Mouse (Mus musculus) liver, embryonic 16.5 days (tissue): ENCODE measurements around the gene Map3k3. TPM values are rescaled to one million over a fixed set of nuclear protein-coding genes. Genes with fewer than 3 reads are reported as not detected.
"Not testable (repeated sequence)": the region's sequence is repeated elsewhere in the genome, so short reads cannot be mapped to it uniquely, and the experiment has no call there.

Experiments
- ATAC-seq: fragments of 200-750 bp; cut with Nextera tagmentation; 2 replicates; pipeline ENCODE4 v1.8.0; 2017; ENCODE audit warnings: low read depth, mild to moderate bottlenecking, moderate number of reproducible peaks, moderate library complexity
- H3K27ac ChIP-seq: fragments of 300-500 bp; sonication (generic); 2 replicates; pipeline ENCODE4 v1.5.1; 2014; ENCODE audit warnings: mild to moderate bottlenecking, low read length
- H3K27me3 ChIP-seq: fragments of 300-500 bp; sonication (generic); 2 replicates; pipeline ENCODE4 v1.6.1; 2014; ENCODE audit warnings: low read depth, low read length, mixed read lengths; ENCODE audit not compliant: control insufficient read depth, insufficient read depth
- H3K36me3 ChIP-seq: fragments of 300-500 bp; sonication (generic); 2 replicates; pipeline ENCODE4 v1.6.1; 2014; ENCODE audit warnings: mild to moderate bottlenecking; ENCODE audit not compliant: control insufficient read depth, insufficient read depth
- H3K4me1 ChIP-seq: fragments of 300-500 bp; sonication (generic); 2 replicates; pipeline ENCODE4 v1.6.1; 2014; ENCODE audit warnings: low read depth, low read length, mixed read lengths; ENCODE audit not compliant: control insufficient read depth
- H3K4me2 ChIP-seq: fragments of 300-500 bp; sonication (generic); 2 replicates; pipeline ENCODE4 v1.6.1; 2014; ENCODE audit warnings: low read depth, low read length, mixed read lengths
- H3K4me3 ChIP-seq: fragments of 300-500 bp; sonication (generic); 2 replicates; pipeline ENCODE4 v1.5.1; 2014; ENCODE audit warnings: low read depth, mild to moderate bottlenecking, low read length
- H3K9ac ChIP-seq: fragments of 300-500 bp; sonication (generic); 2 replicates; pipeline ENCODE4 v1.6.1; 2014; ENCODE audit warnings: low read depth, low read length
- H3K9me3 ChIP-seq: fragments of 300-500 bp; sonication (generic); replicated peaks from 2 replicates; pipeline ENCODE4 v1.6.1; 2016; ENCODE audit warnings: low read length; ENCODE audit not compliant: control insufficient read depth
- WGBS: fragments of 180-500 bp; shearing (Covaris S2); extraction: QIAGEN DNeasy Blood & Tissue Kit; methylation state at CpG from one replicate; pipeline ENCODE4 v1.1.7; 2014; ENCODE audit not compliant: insufficient replicate concordance; 5-methylcytosine and 5-hydroxymethylcytosine counted together
- polyA plus RNA-seq: library from polyadenylated mRNA; unstranded; fragments of >200 nt; fragmentation: Nextera tagmentation; extraction: Ambion mirVana; gene quantifications from 2 replicates; pipeline ENCODE4 v1.2.1, GENCODE M21; 2015

The Map3k3 gene
- polyA plus RNA-seq, 1 experiment from 2014 or later = 3.6 TPM

DNA sequence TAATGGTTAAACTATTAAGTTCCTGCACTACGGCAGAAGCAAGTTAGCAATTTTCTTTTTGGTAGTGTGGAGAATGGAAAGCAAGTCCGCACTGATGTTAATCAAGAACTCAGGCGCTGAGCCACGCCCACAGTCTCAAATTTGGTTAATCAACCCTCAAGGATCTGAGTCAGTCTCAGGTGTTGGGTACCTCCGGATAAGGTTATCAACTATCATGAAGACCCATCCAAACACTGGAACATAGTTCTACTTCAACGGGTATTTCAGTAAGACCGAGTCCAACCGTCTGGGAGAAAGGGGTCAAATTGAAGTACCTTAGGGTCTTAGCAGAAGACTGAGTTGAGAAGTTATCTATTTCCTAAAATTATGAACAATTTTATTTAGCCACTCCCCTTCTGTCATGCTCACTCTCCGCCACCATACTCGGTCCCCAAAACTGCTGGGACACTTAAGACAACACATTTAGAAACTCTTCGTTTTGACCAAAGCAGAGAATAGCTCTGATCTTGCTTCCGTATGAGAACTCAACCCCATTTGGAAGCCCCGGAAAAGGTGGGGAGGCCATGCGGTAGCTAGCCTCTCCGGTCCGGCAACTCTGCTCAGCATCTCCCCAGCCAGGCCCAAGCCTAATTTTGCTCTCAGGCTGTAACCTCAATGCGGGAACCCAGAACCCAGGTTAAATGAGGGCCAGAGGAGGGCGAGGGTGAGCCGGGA lies 108.4 kb downstream of the Map3k3 start:
- peak; percentile 31 for ATAC-seq
- Histone ChIP-seq H3K4me2 (peak overlapping the region; percentile 90), H3K36me3 (peaks cover 3% of the 10 kb centered on the region), H3K27ac (peak overlapping the region; percentile 95), H3K9ac (peak overlapping the region; percentile 85), H3K27me3 (no peaks in the 10 kb centered on the region), H3K4me1 (peaks cover 22% of the 10 kb centered on the region), H3K4me3 (peak overlapping the region; percentile 81), H3K9me3 (no peaks in the 10 kb centered on the region)
- 3% methylated on average over 19 of the region's 19 CpGs for WGBS

DNA sequence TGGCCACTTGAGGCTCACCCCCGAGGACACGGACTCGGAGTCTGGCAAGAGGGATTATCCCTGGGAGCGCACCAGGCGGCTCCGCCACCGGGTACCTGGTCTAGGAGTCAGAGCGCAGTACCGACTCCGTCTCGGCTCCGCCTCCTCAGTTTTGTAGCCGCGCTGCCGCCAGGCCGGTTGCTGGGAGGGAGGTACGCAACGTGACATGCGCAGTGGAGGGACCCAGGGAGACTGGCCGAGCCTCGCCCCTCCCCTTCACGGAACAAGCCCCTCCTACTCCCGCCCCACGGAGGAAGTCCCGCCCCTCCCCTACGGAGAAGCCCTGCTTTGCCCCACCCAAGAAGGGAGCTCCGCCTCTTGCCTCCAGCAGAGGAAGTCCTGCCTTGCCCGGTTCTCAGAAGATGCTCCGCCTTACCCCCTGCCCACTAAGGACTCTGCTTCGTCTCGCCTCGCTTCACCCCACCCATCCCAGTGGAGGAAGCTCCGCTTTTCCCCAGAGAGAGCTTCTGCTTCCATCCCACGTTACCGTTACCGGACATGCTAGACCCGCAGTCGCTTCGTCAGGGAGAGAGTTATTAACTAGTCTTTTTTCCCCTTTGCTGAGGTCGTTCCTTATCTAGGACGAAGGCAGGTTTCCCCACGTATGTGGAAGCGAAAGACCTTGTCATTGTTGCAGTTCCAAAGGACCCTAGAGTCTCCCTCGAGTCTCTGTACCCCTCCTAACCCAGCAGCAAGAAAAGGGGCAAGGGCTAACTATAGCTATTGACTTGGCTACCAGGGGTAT lies 109.2 kb downstream of the Map3k3 start:
- no peaks in the 10 kb centered on the region for H3K9me3 ChIP-seq
- under 1% methylated on average over 44 of the region's 44 CpGs for WGBS
- H3K4me3 ChIP-seq = peak overlapping the region; percentile 81
- H3K27me3 ChIP-seq = no peaks in the 10 kb centered on the region
- peak overlapping the region; percentile 85 for H3K9ac ChIP-seq
- peaks cover 28% of the 10 kb centered on the region for H3K4me1 ChIP-seq
- ATAC-seq = peak; percentile 95
- peak overlapping the region; percentile 95 for H3K27ac ChIP-seq
- peaks cover 10% of the 10 kb centered on the region for H3K36me3 ChIP-seq
- H3K4me2 ChIP-seq = peak overlapping the region; percentile 90

DNA sequence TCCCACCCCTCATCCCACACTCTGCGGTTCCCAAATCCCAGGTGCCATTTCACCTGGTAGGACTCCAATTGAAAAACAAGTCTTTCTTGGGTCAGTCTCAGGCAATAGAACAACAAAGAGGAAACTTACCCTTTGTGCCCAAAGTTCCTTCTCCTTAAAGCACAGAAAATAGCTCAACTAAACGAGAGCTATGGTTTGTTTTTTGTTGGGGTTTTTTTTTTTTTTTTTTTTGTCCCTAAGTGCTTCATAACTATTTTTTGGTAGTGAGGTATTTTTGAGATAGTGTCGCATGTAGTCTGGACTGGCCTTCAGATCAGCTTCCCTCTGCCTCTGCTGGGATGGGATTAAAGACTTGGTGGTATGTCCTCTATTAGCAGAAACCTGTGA lies 109.7 kb downstream of the Map3k3 start:
- no peak for ATAC-seq
- H3K27me3 ChIP-seq = no peaks in the 10 kb centered on the region
- H3K9me3 ChIP-seq = no peaks in the 10 kb centered on the region
- peak overlapping the region; percentile 93 for H3K27ac ChIP-seq
- H3K36me3 ChIP-seq = peaks cover 10% of the 10 kb centered on the region
- H3K4me3 ChIP-seq = peak overlapping the region; percentile 81
- H3K4me2 ChIP-seq = peak overlapping the region; percentile 86
- WGBS = 33% methylated on average over 3 of the region's 3 CpGs
- peaks cover 31% of the 10 kb centered on the region for H3K4me1 ChIP-seq
- peak overlapping the region; percentile 83 for H3K9ac ChIP-seq

DNA sequence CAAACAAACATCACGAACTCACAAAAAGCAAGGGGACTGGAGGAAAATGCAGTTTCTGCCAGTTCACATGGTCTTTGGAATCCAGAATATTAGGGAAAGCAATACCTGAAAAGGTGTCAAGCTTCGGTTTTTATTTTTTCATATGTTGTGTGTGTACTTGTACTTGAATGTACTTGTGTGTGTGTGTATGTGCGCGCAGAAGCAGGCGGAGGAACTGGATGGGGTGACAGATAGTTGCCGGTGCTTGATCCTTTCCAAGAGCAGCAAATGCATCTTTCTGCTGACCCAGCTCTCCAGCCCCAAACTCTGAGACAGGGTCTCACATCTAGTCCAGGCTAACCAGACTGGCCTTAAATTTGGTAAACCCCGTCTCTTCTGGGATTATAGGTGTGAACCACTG lies 110.5 kb downstream of the Map3k3 start:
- Histone ChIP-seq H3K9ac (no peak overlapping the region), H3K27ac (no peak overlapping the region), H3K27me3 (no peaks in the 10 kb centered on the region), H3K4me3 (no peak overlapping the region), H3K4me2 (no peak overlapping the region), H3K4me1 (peaks cover 31% of the 10 kb centered on the region), H3K36me3 (peaks cover 10% of the 10 kb centered on the region), H3K9me3 (no peaks in the 10 kb centered on the region)
- no peak for ATAC-seq
- 85% methylated on average over 7 of the region's 7 CpGs for WGBS

DNA sequence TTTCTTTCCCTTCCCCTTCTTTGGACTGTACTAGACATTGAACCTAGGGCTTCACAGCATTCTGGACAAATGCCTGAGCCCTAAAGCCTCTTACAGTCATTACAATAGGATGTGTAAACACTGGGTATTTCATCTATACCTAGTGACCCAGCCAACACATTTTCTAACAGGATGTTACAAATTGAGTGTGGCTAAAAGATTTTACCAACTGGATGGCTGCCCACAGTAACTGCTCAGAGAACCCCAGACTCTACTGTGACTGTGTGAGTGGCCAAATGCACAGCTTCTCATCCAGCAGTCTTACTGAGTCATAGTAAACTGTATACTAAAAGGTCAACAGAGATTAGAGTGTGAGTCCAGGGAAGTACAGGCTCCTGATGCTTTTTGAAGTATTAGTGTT lies 110.9 kb downstream of the Map3k3 start:
- no peak for ATAC-seq
- no peak overlapping the region for H3K4me3 ChIP-seq
- H3K36me3 ChIP-seq = peaks cover 10% of the 10 kb centered on the region
- H3K9me3 ChIP-seq = no peaks in the 10 kb centered on the region
- no peak overlapping the region for H3K9ac ChIP-seq
- H3K4me2 ChIP-seq = no peak overlapping the region
- no peak overlapping the region; the same call in 1 of the 2 replicates for H3K27ac ChIP-seq
- H3K4me1 ChIP-seq = peaks cover 31% of the 10 kb centered on the region
- H3K27me3 ChIP-seq = no peaks in the 10 kb centered on the region

DNA sequence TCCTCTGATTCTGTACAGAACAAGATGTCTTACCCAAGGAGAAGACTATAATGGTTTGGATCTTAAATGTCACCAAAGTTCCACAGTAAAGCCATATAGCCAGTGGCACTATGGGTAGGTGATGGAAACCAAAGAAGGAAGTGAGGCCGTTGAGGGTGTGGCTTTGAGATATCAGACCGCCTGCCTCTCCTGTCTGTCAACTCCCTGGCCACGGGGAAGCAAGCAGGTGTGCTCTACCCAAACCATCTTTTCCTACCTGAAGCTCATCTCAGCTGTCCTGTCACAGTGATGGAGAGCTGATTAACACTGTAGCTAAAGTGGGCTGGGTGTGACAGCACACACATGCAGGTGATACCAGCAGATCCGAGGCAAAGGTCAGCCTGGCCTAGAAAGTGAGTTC lies 113.9 kb downstream of the Map3k3 start:
- no peak for ATAC-seq
- Histone ChIP-seq H3K27me3 (no peaks in the 10 kb centered on the region), H3K9ac (no peak overlapping the region), H3K27ac (no peak overlapping the region), H3K9me3 (no peaks in the 10 kb centered on the region), H3K4me1 (peaks cover 30% of the 10 kb centered on the region), H3K4me3 (no peak overlapping the region), H3K36me3 (peaks cover 16% of the 10 kb centered on the region), H3K4me2 (no peak overlapping the region)
- WGBS = 41% methylated on average over 4 of the region's 4 CpGs

DNA sequence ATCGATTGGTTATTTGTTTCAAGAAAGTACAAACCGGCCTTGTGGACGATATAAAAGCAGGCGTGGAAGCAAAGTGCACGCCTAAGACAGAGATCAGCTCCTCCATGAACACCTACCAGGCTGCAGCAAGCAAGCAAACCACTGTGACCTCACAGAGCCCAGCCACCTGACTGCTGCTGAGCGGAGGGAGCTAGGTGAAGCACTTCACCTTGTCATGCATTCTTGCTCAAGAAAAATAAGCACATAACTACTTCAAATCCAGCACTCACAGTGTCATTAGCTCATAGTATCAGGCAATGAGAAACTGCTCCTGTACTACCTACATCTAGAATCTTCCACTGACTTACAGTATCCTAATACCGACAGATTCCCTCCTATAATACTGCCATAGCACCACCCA lies 115.6 kb downstream of the Map3k3 start:
- H3K27me3 ChIP-seq, H3K9me3 ChIP-seq, H3K9ac ChIP-seq, H3K27ac ChIP-seq, H3K4me2 ChIP-seq, H3K4me3 ChIP-seq, ATAC-seq: not testable (repeated sequence)
- H3K4me1 ChIP-seq = peaks cover 19% of the 10 kb centered on the region
- 83% methylated on average over 7 of the region's 7 CpGs for whole genome bisulfite sequencing
- peaks cover 25% of the 10 kb centered on the region for H3K36me3 ChIP-seq

DNA sequence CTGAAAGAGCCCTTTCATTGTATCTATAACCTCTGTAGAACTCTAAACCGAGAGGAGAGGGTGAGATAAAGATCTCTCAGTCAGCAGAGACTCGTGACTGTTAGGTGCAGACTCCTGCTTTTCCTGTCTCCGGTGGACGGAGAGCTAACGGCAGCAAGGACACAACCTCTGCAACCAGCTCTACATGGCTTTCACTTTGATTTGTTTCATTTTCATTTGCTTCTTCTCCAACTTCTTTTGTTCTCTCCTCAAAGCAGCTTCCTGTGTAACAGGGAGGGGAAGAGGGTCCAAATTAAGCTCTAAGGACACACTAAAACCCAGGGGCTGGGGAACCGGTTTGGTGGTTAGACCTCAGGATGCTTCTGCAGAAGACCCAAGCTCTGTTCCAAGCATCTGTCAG lies 116.3 kb downstream of the Map3k3 start:
- H3K36me3 ChIP-seq = peaks cover 25% of the 10 kb centered on the region
- 37% methylated on average over 6 of the region's 6 CpGs for WGBS

More for the DNA sequence above, 116.3 kb downstream of the Map3k3 start:
- Histone ChIP-seq H3K9me3 (no peaks in the 10 kb centered on the region), H3K9ac (no peak overlapping the region), H3K4me2 (no peak overlapping the region), H3K4me1 (peaks cover 18% of the 10 kb centered on the region), H3K4me3 (no peak overlapping the region), H3K27me3 (no peaks in the 10 kb centered on the region), H3K27ac (no peak overlapping the region)
- ATAC-seq = no peak
